Mouse (Mus musculus): ENCODE results near the gene Mcrip2.

The Mcrip2 gene

DNA sequence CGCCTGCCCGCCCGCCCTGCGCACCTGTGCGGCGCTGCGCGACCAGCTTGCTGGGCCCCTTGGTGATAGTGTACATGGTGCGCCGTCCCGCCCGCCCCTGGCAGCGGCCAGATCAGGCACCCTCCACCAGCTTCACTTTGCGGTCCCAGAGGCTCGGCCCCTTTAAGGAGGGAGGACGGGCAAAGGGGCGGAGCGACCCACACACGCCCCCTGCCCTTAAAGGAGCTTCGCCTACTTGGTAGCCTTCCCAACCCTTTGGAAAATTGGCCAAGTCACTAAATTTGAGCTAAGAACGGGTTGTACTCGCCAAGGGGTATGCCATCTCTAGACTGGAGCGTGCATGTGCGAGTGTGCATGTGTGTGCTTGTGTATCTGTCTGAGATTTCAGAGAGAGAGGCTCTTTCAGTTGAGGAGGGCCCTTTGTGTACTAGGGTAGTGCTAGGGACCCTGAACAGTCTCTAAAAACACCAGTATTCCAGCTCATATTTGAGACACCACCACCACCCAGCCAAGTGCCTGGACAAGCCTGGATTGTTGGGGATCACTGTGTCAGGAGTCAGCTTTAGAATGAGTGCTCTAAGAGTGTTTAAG lies at the start of gene Mcrip2:
Gene Mcrip2, minus strand, starts transcription at position 164 of the 591 bp plus-strand sequence.
- peak; percentile 76 to 82 for DNase-seq (ENCODE audit: low spot score in 2 of 2)

DNA sequence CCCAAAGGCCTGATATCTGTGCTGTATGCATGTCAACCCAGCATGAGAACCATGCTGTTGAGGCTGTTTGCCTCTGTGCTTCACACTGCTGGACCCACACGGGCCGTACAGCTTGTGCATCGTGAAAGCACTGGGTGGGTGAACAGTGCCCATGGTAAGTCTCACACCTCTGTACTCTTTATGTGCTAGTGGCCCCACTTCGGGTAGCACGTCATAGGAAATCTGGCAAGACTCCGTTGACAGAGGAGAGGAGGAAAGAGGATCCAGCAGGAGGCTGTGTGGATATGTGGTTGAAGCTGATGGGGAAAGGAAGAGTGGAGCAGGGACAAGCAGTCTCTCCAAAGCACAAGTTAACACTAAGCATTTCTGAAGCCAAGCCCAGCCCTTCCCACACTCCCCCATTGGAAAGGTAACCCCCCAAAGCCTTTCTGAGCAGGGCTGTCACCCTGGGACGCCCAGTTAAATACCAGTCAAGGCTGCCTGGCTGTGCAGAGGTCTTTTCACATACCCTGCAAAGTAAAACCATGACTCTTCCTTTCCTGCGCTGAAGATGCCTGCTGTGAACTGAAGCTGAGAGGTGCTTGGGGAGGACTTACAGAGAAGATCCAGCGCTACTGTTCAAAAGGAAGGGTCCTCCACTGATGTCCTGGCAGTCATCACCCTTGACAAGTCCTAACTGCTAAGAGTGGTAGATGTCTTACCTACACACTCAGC lies 49.6 kb upstream of the Mcrip2 start:
- no peak for DNase-seq (ENCODE audit: low spot score in 2 of 2)

DNA sequence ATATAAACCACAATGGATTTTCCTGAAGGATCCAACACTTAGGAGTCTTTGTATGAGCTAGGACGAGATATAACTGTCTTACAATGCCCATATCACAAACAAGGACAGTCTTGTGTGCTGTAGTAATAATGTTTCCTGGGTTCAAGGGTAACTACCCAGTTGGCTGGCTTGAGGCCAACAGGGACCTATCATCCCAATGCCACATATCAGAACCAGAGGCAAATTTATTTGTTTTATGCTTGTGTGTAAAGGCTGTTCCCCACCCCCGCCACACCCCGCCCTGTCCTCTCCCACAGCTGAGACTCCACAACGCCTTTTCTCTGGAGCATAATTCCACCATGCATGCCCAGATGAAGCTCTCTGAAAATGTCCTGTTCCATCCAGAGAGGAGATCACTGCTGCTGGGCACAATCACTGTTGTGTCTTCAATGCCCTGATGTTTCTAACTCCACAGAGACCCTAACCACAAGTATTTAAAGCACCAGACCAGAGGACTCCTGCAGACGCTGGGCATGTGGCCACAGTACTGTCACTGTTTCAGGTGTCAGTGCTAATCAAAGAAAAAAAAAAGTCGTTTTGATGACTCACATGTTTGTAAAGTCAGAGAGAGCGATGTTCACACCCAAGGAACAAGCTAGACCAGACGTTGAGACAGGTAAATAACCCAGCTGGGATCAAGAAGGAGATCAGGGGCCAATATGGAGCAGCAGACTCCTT lies 48.5 kb upstream of the Mcrip2 start:
- DNase-seq (ENCODE audit: low spot score in 2 of 2), result no peak

DNA sequence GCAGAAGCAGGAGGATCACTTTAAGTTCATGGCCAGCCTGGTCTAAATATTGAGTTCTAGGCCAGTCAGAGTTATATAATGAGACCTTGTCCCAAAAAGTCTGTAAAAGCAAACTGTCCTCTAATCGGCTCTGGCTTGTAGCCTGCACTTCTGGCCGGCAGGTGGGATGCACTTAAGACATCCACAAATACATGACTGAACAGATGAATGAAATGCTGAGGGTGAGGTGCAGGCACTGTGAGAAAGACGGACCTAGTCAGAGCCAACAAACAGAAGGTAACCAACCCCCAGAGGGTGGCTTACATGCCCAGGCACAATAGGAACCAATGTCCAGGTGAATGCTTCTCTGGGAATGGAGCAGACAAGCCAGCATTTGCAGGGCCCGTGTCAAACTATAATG lies 45.7 kb upstream of the Mcrip2 start:
- DNase-seq (ENCODE audit: low spot score in 2 of 2), result no peak

DNA sequence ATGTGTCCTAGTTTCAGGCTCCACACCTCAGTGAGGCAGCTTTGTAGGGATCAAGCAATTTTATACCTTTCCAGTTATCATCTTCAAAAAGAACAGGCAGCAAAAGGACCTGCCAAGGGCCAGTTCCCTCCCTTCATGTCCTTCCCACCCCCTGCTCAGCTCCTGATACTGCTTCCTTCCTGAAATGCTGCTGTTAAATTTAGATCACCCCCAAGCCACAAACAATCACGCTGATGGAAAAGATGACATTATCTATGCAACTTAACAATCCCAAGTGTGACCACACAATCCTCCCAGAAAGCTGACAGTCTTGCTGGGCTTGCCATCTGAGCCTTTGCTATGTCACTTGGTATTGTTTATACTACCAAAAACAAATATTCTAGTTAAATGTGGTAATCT lies 45.3 kb upstream of the Mcrip2 start:
- DNase-seq (ENCODE audit: low spot score in 2 of 2), result no peak

DNA sequence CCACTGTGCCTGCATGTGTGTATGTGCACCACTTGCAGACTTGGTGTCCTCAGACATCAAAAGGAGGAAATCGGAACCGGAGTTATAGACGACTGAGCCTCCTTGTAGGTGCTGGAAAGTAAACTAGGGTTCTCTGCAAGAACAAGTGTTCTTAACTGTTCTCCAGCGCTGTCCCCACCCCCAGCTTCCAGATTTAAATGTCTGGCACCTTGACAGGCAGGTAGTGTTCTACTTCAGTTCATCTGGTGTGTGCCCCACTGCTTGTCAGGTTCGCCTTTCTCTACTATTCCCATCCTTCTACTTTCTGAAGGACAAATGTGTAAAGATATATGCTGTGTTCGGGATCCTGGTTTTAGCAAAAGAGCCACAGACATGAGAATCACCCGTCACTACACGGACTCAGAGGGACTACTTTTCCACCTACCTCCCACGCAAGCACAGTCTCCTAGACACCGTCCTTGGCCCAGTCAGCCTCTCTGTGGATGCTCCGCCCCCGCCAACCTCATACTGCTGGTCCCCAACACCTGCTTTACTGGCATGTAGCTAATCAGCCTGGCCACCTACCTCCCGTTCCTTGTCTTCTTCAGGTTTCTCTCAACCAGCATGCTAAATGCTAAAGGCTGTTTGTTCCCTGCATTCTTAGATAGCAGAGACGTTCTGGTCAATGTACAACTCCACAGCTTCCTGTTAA lies 44.8 kb upstream of the Mcrip2 start:
- peak; percentile 77 to 79 for DNase-seq (ENCODE audit: low spot score in 2 of 2)

DNA sequence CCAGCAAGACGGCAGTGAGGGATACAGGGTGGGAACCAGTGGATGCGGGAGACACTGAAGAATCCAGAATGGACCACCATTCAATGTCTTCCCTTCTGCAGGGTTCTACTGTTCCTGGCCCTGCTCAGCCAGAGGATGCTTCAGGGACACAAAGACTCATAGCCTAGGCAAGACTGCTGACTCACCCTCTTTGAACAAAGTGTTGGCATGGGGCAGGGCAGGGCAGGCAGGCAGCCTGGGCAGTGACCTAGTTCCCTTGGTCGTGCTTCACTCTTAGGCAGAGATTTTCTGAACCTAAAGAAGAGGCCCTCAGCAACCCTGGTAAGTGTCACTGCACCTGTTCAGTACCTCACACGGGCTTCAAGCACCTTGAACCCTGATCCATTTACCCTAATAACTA lies 43.3 kb upstream of the Mcrip2 start:
- no peak for DNase-seq (ENCODE audit: low spot score in 2 of 2)

DNA sequence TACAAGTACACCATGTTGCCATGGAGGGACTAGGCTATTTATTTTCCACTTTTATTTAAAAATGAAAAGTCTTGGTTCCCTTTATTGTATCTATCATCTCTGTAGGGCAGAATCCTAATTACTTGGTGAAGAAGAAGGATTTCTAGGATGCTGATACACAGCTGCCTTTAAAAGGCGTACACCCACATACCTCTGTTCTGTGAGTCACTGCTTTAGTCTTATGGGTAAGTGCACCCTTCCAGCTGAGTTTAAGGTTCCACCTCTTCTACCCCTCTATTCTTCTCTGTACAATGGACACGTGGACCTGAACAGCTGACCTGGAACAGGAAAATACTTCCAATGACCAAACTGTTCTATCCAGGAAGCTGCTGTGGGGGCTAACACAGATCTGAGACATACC lies 39.1 kb upstream of the Mcrip2 start:
- DNase-seq (ENCODE audit: low spot score in 2 of 2), result no peak

DNA sequence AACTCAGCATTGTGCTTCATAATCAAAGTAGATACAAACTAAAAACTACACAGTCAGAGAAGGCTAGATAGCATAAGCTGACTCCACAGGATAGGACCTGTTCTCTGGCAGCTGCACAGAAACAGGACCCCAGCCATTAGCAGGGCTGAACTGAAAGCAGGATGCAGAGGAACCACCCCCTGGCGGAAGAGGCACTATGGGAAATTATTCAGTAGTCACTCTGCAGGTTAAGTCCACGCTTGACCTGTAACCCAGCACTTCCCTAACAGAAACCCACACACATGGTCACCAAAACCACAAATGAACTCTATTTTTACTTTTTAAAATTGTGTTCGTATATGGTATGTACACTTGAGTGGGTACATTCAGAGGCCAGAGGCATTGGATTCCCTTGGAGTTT lies 34.5 kb upstream of the Mcrip2 start:
- DNase-seq (ENCODE audit: low spot score in 2 of 2), result no peak

DNA sequence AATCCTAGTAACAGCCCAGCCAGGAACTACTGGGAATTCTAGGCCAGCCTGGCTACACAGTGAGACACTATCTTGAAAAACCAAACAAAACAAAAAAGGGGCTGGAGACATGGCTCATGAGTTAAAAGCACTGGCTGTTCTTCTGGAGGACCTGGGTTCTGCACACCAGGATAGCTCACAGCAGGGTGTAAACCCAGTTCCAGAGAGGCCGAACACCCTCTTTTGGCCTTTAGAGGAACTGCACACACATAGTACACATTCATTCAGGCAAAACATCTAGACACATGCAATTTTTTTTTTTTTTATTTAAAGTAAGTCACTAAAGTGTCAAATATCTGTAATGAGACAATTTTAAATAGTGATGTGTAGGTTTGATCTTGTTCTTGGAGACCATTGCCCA lies 31.6 kb upstream of the Mcrip2 start:
- DNase-seq (ENCODE audit: low spot score in 2 of 2), result no peak

DNA sequence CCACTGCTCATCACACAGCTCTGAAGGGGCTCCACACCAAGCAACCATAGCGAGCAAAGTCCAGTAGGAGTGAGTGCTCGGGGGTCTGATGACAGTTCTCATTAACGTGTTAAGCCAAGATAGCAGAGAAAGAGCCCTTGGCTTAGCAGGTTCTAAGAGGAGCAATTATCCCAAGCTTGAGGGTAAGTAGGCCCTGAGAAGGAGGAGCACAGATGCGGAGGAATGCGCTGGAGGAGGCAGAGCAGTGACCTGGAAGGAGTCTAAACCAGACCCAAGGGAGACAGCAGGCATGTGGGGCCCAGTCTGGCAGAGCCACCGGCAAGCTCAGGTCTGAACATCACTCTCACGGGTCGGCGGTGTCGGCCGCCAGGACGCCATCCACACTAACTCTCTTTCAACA lies 27.3 kb upstream of the Mcrip2 start:
- DNase-seq (ENCODE audit: low spot score in 2 of 2), result no peak

DNA sequence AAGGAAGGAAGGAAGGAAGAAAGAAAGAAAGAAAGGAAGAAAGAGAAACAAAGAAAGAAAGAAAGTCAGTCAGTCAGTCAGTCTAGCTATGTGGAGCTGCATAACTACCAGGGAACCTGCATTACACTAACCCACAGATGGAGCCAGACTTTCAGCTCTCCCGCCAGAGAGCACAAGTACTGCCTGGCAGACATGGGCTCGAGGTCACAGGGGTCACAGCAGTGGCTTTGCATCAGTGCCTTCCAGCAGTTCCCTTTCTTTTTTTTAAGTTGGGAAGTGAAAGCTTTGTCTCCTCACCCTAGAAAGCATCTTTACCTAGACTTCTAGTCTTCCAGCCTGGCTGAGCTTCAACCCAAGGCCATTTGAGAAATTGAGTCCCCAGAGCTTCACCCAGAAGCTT lies 26.9 kb upstream of the Mcrip2 start:
- no peak for DNase-seq (ENCODE audit: low spot score in 2 of 2)

DNA sequence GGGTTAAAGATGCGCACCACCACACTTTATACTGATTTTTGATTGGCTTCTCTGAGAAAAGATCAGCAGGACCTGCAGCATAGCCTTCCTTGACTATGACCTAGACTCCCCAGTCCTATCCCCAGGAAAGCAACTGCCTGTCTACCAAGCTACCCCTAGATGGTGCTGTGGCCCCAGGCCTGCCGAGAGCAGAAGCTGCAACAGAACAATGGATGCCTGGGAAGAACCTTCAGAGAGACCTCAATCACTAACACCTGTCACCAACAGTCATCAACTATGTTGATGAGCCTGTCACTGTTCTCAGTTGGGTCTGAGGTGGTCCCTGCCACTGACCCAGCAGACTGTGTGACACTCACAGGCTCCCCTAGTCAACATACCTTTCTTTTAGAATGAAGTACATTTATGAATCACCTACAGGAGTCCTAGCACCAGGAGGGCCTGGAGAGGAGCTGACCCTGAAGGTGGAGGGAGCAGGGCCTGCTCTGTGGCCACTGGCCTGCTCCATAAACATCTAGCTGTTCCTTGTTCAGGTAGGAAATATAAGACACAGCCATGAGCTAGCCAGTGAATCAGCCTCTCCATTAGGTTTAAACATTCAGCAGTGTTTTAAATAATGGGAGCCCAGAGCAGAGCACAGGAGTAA lies 25.5 kb upstream of the Mcrip2 start:
- peak; percentile 68 to 76 for DNase-seq (ENCODE audit: low spot score in 2 of 2)

DNA sequence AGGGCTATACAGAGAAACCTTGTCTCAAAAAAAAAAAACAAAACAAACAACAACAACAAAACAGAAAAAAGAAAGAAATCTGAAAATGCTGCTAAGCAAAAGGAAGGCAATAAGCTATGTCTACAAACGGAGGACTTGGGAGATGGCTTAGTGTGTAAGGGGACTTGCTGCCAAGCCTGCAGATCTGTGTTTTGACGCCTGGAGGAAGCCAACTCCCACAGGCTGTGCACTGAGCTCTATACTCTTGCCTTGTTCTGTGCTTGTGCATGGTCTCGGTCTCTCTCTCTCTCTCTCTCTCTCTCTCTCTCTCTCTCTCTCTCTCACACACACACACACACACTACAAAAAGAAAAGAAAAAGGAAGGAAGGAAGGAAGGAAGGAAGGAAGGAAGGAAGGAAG lies 20.3 kb upstream of the Mcrip2 start:
- DNase-seq (ENCODE audit: low spot score in 2 of 2), result no peak

DNA sequence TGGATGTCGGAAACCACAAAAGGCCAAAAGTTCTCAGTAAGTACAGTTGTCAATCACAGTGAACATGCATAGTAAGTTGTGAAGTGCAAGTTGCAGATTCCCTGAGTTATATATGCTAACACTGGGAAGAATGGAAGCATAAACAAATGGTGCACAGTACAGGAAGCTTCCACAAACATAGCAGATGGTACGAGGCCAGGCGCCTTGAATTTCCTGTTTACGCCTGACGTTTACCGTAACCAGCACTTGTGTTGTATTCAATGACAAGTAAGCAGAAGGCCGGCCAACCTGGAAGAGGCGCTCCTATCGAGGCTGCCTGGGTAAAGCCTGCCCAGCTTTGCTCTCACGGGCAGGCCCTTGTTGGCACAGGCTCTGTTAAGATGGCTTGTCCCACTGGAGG lies 18.9 kb upstream of the Mcrip2 start:
- DNase-seq (ENCODE audit: low spot score in 2 of 2), result no peak

DNA sequence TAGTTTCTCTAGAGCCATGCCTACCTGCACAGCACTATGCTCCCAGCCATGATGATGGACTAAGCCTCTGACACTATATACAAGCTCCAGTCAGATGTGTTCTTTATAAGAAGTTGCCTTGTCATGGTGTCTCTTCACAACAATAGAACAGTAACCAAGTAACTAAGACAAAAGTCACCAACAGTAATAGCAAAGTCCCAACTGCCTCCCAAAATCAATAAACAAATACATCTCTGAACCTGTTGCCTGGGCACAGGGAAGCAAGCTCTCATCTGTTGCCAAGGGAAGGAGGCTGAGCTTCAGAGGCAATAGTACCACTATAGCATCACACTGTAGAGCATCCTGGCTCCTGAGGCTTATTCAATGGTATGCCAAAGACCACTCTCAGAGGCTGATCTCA lies 18.2 kb upstream of the Mcrip2 start:
- no peak for DNase-seq (ENCODE audit: low spot score in 2 of 2)

DNA sequence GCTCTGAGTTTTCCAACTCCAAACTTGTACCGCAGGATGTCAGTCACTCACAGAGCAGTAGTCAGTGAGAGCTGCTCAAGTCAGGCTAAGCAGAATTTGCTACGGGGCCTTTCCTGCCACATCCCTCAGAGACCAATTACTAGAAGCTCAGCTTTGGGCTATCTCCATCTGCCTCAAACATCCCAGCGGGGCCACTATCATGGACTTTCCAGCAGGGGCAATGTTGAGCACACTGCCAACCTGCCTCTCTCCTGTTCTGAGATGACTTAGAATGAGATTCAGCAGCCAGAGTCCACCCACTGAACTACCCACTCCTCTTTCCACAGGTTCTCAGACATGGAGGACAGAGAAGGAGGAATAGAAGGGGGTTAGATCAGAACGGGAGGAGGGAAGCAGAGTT lies 17.1 kb upstream of the Mcrip2 start:
- no peak for DNase-seq (ENCODE audit: low spot score in 2 of 2)

DNA sequence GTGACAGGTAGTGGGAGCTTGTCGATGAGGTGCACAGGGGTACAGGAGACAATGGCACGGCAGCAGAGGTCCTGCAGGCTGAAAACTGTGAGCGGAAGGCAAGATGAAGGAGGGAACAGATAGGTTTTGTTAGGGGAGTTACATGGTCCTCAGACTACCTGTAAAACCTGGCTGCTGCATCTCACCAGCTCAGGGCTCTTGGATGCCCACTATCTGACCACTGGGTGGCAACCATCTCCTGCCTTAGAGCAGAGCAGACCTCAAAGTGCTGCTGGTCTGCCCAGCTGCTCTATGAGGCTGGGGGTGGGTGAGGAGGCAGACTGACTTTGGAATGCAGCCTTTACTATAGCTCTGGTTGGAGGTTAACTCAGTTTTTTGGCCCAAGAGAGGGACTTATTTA lies 15.3 kb upstream of the Mcrip2 start:
- no peak for DNase-seq (ENCODE audit: low spot score in 2 of 2)

DNA sequence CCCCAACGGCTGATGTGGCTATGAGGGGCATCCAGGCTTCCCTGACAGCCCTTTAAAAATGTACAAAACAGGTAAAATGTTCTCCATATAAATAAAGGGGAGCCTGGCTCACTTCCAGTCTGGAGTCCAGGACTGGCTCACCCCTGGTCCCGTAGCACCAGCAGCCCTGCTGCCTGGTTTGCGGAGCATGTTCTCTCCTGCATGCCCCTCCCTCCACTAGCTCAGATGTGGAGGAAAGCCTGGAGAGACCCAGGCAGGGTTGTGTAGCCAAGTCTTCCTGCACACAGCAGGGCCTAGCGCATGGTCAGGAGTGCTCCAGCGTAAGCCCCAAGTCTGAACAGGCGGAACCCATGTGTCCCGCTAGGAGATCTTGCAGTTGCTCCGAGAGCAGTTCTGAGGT lies 14.7 kb upstream of the Mcrip2 start:
- DNase-seq (ENCODE audit: low spot score in 2 of 2), result no peak

DNA sequence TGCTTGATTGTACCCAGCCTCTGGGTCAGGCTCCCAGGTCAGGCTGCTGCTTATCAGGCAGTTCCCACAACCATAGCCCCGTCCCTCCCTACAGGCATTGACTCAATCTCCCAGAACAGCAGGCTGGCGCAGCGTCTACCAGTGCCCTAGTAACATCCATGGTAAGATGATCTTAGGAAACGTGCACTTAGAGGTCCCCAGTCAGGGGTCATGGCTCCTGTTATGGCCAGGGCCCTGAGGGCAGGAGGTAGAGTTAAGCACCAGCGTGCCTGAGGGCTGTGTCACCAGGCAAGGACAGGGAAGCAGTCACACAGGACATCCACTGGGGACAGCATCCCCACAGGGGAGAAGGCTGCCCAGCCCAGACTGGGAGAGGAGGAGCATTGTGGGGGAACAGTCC lies 13.7 kb upstream of the Mcrip2 start:
- no peak for DNase-seq (ENCODE audit: low spot score in 2 of 2)

DNA sequence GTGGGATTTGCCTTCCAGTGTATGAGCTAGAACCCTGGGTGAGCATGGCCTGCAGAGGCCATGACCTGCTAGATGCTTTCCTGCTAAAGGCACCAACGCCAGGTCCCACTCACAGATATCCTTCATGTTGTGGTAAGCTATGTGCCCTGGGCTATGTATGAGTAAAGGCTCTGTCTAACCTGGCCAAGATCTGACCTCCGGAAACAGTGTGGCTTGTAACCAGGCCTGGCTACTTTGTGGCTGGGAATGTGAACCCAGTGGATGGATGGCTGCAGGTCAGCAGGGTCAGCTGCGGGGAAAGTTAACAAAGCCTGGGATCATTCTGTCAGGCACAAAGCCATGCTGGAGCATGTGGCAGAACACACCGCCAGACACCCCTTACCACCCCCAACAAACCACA lies 13.1 kb upstream of the Mcrip2 start:
- DNase-seq (ENCODE audit: low spot score in 2 of 2), result no peak
